Mouse (Mus musculus) megakaryocyte, adult 5-6 weeks (primary cell): Measurements from ENCODE around the gene Ano1. TPM values are rescaled to one million over a fixed set of nuclear protein-coding genes. Genes with fewer than 3 reads are reported as not detected.

Experiments used
- ATAC-seq: 2 replicates; pipeline ENCODE4 v1.8.0; 2016; ENCODE audit warnings: mild to moderate bottlenecking, inconsistent platforms; ENCODE audit not compliant: poor library complexity, severe bottlenecking
- total RNA-seq, 2 experiments: library from RNA; stranded (forward) in 1 of 2; stranded (reverse) in 1 of 2; fragments of 153-499, 151-499 nt in 1 of 2; fragments of 221-1000, 200-1000 nt in 1 of 2; gene quantifications; 2 replicates each; pipeline versions ENCODE4 v1.2.3 to v1.2.4; 2015 to 2017

Ano1 gene
- total RNA-seq, 2 experiments from 2014 or later, result not detected

DNA sequence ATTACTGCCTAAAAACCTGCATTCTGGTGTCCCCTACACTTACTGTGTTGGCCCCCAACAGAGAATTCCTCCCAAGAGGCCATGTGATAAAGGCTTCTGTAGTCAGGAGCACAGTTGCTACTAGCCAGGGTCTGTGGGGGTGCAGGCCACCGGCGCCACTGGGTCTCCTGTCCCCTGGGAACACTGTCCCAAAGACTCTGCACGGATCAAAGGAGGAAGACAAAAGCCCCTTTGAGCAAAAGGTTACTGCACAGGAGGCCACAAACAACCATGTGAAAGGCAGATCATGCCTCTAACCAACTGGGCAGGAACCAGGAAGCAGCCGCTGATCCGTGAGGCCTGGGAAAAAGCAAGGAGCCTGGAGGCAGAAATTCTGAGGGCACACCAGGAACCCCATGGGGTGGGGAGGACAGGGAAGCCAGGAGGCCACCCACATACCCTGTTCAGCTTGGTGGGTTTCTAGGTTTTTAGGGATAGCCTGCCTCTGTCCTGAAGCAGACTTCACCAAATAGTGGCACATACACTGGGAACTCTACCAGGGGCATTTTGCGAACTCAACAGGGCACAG, 151.4 kb downstream of the Ano1 start:
- ATAC-seq, result no peak

DNA sequence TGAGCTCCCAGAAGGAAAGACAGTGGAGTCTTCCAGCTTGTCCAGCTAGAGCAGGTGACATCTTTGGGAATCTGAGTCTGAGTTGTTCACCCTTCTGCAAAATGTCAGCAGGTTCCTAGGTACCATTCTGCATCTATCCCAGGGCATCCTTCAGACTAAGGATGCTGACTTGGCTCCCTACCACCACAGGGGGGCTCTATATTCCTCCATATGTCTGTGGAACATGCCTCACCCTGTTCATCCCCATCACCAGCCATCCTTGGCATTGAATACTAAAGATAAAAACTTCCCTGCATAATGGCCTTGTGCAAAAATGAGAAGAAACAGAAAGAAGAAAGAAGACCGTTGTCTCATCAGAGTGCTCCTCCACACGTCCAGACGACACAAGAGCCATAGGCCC, 162.3 kb downstream of the Ano1 start:
- no peak for ATAC-seq

DNA sequence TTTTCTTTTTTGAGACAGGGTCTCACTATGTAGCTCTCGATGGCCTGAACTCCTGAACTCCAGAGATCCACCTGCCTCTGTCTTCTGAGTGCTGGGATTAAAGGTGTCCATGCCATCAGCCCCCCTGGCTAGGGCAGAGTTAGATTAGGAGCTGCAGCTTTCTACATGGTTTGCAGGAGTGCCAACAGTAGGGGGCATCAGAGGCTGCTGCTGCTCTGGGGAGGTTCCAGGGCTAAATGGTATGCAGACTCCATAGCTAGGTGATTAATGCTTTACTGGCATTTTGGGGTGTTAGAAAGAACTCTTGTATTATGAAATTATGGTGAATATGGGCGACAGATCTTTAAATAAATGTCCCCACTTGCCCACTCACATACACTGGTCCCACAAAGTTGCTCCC, 164.5 kb downstream of the Ano1 start:
- ATAC-seq, result no peak

DNA sequence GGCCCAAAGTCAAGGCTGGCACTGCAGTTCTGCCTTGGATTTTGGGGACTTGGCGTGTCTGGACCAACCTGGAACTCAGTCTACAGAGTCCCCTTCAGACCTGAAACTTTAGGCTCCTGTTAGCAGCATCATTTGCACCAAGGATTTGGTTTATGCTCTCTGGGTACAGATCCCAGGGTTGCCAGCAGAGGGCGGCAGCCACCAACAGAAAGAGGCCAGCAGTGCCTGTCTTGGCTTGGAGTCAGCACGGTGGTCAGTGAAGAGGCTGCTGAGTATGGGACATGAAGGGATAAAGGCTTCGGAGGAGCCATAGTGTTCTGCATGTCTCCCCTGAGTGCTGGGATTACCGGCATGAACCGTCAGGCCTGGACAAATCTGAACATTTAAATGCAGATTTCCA, 166.1 kb downstream of the Ano1 start:
- peak; percentile 39 for ATAC-seq

DNA sequence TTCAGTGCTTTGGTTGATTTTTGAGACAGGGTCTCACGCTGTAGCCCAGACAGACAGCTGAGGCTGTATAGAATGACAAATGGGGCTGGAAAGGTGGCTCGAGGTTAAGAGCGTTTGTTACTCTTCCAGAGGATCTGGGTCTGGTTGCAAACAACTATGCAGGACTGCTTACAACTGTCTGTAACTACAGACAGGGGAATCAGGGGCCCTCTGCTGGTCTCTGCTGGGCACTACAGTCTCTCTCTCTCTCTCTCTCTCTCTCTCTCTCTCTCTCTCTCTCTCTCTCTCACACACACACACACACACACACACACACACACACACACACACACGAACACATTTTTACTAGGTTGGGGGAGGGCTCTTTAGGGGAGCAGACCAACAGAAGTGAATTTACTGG, 168.2 kb downstream of the Ano1 start:
- peak; percentile 31; the same call in 1 of the 2 replicates for ATAC-seq

DNA sequence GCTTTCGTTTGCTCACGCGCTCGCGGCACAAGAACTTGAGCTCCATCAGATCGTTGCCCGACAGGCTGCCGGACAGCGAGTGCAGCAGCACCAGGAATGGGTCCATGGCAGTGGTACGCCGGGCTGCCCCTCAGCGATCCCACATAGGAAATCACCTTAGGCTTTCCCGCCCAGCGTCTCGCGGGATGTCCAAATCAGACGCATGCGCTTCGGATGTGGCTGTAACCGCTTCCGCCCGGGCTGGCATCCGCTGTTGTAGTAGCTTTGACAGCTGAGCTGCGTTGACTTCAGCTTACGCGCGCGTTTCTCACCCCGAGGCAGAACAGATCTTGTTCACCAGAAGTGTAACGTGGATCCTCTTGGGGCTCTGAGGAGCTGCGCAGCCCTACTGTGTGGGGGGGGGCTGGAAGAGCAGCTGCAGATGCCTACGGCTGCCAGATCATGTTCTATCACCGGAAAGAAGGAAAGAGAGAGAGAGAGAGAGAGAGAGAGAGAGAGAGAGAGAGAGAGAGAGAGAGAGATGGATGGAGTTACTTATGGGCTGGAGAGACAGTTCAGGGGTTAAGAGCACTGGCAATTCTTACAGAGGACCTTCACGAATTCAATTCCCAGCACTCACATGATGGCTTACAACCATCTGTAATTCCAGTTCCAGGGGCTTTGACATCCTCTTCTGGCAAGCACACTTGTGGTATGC, 169.3 kb downstream of the Ano1 start, which contains the start of gene Fadd:
Fadd (minus strand) TSS at position 180 of the 697 bp plus-strand sequence.
- ATAC-seq, result peak; percentile 77

DNA sequence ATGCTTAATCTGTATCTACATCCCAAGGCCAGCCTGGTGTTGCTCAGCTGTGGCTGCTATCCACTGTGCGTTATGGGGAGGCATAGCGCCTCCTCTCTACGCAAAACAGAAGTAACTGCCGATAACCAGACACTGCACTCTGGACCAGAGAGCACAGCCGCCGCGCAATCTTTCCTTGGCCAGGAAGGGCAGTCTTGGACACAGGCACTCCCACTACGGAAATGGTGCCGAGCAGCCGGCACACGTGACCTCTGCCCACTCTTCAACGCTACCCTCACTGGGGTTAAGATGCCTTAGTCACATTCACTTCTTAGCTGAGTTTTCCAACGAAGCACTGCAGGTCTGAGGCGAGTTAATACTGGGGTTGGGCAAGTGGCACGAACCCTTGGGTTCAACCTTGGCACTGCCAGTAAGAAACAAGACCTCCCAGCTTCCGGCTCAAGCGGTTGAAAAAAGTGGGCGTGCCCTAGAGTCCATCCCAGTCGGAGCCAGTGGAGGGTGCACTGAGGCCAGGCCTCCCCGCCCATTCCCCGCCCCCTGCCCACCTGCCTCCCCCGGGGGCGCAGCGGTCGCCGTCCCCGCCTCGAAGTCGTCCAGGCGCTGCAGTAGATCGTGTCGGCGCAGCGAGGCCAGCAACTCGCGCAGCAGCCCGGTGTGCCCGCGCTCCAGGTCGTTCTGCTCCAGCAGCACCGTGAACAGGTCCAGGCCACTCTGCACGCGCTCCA, 170.1 kb downstream of the Ano1 start:
- ATAC-seq, result peak; percentile 70

DNA sequence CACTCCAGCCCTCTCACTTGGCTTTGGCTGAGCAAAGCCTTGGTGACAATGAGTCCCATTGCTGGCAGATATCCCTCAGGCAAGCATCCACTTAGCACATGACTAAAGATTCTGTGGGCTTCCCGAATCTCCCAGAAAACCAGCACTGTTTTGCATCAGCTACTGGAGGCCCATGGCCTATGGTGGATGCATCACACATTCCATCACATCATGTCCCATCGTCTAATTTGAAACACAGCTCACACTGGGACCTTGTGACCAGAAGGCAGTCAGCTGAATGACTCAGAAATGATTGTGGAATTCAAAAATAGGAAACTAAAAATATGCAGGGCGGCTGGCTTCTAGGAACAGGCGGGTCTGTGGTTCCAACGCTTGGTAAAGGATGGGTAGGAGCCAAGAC, 173.9 kb downstream of the Ano1 start:
- no peak for ATAC-seq

DNA sequence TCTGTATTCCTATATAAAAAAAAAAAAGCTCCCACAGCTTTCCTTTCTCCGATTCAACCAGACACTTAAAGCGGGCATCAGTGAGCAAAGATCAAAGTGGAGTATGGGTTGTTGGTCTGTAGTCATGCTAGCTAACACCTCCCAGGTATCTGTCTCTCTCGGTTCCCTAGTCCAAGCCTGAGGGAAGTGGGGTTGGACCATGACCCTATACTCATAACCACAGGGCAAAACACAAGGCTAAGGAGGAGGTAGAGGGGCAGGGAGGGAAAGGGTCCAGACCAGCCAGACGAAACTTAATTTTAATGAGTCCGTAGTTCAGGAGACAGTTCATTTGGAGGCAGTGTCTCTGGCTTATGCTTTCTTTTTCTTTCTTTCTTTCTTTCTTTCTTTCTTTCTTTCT, 179.5 kb downstream of the Ano1 start:
- ATAC-seq, result no peak

DNA sequence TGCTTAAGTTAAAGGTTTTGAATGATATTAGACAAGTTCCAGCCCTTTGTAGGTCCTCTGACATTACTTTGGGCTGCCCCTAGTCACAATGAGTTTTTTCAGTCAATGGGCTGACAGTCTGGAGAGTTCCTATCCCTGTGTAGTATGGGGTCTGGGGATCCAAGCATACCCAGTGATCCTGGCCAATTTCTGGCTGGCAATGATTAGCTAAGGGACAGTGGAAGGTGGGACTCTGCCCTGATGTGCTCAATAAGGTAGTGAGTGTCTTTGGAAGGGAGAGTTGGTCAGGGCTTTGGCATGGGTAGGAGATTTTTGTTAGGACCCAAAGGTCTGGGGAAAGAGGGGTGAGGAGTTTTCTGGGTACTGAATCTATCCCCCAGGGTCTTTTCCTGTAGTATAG, 180.2 kb downstream of the Ano1 start:
- ATAC-seq, result no peak

DNA sequence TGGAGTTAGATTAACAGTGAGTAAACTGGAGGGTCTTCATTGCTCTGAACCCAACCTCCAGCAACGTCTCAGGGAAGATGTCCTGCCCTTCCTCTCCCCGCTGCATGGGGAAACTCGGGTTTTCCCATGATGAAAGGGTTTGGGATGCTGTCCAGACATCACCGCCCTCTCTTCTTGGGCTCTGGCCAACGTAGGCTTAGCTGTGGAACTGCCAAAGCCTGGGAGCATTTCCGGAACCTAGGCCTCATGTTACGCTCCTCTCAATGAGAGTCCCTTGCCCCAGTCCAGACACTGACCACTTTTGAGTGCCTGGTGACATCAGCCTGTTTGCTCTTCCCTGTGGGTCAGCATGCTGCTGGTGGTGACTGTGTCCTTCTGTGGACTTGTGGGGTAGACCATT, 182.3 kb downstream of the Ano1 start:
- ATAC-seq, result no peak

DNA sequence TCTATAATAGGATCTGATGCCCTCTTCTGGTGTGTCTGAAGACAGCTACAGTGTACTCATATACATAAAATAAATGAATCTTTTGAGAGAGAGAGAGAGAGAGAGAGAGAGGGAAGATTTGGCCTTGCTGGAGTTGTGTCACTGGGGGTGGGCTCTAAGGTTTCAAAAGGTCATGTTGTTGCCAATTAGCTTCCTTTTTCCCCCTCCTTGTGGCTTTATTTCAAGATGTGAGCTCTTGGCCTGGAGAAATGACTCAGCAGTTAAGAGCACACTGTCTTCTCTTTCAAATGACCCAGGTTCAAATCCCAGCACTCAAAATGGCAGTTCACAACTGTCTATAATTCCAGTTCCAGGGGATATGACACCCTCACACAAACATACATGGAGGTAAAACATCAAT, 183.7 kb downstream of the Ano1 start:
- peak; percentile 42; the same call in 1 of the 2 replicates for ATAC-seq

DNA sequence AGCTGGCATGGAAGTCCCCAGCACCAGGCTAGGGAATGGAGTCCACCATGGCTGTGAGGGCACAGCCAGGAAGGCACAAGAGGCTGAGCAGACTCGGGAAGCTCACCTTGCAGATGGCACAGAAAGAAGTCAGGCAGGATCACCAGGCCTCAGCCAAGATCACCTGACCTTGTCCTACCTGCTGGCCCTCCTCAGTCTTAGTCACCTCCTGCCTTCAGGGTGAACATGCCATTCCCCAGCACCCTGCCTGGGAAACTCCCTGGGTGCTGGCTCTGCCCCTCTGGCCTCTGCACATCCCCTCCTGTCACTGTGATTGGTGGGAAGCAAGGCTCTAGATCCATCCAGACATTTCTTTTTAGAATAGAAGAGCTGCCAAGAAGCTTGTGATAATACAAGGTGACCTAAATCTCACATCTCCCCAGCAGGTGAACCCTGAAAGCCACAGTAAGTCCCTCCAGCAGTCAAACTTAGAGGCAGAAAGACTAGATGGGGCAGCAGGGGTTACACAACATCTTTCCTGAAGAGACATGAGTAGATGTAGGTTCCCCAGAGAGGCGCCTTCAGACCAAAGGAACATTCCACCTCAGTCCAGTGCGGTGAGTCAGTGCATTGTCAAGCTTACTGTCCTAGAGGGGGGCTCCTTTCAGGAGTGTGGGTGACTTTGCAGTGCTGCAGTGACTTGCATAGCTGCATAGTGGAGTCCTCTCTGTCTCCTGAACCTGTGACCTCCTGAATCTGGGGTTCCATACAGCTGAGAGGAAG, 184.7 kb downstream of the Ano1 start:
- ATAC-seq, result 0 out of 2 replicates have a peak, but pooled peaks have one; percentile 11

DNA sequence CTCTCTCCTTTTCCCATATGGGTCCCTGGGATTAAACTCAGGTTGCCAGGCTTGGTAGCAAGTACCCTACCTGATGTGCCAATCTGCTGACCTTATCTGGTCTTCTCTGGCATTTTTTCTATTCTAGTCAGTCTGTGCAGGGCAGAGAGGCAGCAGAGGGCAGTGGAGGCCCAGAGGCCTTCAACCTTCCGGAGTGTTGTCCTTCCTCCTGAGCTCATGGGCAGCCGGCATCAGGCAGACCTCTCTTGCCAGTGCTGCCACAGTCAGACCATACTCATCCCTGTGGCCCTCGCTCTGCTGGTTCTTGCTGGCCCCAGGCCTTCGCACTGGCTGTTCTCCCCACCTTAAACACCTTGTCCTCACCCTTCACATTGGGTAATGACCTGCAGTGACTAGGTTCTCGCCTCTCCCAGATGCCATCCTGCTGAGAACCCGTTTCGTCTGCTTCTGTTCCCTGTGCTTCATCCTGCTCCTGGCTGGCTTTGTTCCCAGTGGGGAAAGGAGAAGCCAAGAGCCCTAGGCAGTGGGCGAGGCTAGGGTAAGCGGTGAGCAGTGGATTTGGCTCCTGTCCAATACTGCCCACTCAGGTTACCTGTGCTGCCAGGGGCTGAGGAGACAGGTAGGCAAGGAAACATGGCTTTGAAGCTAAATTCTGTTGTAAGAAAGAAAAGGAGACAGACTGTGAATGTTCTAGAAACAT, 188.2 kb downstream of the Ano1 start:
- no peak for ATAC-seq

DNA sequence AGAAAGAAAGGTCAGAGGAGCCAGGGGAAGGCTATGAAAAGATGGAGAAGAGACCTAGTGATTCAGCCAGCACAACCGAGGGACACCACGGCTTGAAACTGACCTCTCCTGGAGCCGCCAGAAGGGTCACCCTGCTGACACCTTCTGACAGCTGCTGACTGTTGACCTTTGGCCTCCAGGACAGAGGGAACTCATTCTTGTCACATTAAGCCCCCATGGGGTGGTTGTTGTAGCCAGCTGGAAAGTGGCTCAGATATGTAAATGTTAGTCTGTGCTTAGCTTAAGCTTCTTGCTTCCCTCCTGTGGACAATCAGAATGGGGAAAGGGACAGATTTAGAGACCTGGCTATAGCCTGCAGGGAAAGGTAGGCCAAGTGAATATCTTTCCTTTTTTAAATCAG, 189.8 kb downstream of the Ano1 start:
- no peak for ATAC-seq

DNA sequence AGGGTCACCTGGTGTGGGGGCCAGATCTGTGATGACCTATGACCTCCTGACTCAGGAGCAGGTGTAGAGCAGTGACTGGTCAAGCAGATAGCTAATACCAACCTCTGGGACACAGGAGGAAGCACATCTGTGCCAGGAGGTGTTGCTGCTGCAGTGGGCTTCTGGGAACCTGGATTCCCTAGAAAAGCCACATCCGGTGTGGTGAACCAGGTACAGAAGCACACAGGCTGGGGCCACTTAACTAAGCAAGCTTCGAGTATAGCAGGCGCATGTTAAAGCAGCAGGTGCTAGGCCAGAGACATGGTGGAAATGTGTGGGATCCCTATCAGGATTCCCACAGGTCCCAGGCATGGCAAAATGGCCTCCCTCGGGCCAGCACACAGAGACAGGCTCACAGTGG, 191.2 kb downstream of the Ano1 start:
- no peak for ATAC-seq

DNA sequence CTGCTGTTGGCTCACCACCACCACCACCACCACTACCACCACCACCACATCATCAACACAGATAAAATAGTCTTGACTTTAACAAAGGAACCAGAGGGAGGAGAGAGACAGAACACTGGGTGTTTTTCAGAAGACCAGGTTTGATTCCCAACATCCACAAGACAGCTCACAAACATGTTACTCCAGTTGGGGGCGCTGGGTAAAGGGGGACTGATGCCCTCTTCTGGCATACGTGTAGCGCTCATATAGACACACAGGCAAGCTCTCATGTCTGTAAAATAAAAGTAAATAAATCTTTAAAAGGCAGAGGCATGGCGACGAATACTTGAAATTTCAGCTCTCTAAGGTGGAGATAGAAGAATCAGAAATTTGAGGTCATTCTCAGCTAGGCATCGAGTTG, 193.2 kb downstream of the Ano1 start:
- ATAC-seq, result no peak

DNA sequence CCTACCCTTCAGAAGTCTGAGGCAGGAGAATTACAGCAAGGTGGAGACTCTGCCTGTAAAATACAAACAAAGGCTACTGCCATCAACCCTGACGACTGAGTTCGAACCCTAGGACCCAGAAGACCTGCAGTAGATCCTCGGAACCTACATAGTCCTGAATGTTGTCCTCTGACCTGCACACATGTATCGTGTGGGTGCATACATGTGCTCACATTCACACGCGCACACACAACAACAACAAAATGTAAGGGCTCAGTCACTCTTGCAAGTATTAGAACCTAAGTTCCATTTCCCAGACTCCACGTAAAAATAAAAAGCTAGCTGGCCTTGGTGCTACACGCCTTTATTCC, 197.7 kb downstream of the Ano1 start:
- ATAC-seq, result no peak; the same call in 1 of the 2 replicates

DNA sequence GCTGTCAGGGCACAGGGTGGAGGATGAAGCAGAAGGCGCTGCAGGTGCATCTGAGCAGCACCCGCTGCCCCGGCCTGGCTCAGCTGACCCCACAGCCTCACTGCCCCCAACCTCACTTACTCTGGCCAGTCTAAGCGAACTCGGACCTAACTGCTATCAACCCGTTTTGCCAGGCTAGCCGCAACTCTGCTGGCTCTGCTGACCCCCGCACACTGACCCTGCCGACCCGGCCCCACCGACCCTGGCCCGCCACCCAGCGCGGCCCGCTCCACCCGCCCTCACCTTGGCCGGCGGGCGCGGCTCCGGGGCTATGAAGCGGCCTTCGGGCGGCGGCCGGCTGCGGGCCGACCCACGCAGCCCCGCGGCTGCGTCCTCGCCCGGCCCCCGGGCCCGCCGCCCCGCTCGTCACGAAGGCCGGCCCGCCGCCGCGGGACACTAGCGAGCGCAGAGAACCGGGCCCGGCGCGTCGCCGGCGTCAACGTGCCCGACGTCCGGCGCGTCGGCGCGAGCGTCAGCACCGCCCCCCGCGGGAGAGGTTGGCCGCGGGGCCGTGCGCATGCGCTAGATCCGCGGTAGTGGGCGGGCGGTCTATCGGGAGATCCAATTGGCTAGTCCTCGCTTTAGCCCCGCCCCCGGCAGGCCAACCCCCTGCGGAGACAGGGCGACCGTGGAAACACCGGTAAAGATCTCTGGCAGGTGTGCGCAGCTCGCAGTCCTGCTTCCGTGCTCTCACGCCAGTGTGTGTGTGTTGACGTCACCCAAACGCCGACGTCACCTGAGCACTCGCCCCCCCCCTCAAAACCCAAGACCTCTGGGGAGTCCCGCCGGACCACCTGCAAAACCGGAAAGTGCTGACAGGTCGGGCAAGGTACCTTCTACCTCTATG, 198.3 kb downstream of the Ano1 start, which contains the start of gene Ppfia1:
Ppfia1 (minus strand) TSS at position 493 of the 886 bp plus-strand sequence.
- ATAC-seq, result peak; percentile 92

DNA sequence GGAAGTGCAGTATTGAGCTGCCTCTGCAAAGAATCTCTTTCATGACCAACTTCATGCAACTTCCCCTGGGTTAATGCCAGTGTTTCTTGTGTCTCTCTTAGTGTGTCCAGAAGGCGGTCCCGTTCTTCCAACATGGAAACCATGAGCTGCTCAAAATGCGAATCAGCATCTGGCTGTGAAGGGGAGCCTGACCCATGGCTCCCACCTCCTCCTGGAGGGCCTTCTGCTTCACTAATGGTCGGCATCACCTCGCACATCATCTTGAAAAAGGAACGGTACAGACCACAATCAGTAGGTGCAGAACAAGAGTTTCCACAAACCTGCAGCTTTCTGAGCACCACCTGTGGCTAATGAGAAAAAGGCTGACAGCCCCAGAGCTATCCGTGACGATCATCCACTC, 199.5 kb downstream of the Ano1 start:
- ATAC-seq, result no peak
